Mouse (Mus musculus): Measurements from ENCODE around the gene Bglap2. TPM values are rescaled to one million over a fixed set of nuclear protein-coding genes. Genes with fewer than 3 reads are reported as not detected.

Bglap2 gene
- polyA plus RNA-seq, 1 experiment from 2014 or later: not detected

Other genes with a start within 250 kb of the Bglap2 start
- gene Mef2d, start 236.3 kb downstream of the Bglap2 start, polyA plus RNA-seq (2015; fragmentation: Nextera tagmentation; extraction: Ambion mirVana): 5.2 and 7.9 TPM in 2 replicates
- 4.8 and 6.3 TPM in 2 replicates for gene Rhbg, start 124.0 kb downstream of the Bglap2 start, polyA plus RNA-seq (2015; fragmentation: Nextera tagmentation; extraction: Ambion mirVana)
- gene Gm38392, start 91.5 kb downstream of the Bglap2 start, polyA plus RNA-seq (2015; fragmentation: Nextera tagmentation; extraction: Ambion mirVana): 0.35 TPM in 1 of 2 replicates, not detected in the other
- 4.1 and 4.7 TPM in 2 replicates for gene Tsacc, start 81.7 kb downstream of the Bglap2 start, polyA plus RNA-seq (2015; fragmentation: Nextera tagmentation; extraction: Ambion mirVana)
- 213 and 227 TPM in 2 replicates for gene Cct3, start 81.6 kb downstream of the Bglap2 start, polyA plus RNA-seq (2015; fragmentation: Nextera tagmentation; extraction: Ambion mirVana)
- 97.1 and 97.9 TPM in 2 replicates for gene Glmp, start 53.7 kb downstream of the Bglap2 start, polyA plus RNA-seq (2015; fragmentation: Nextera tagmentation; extraction: Ambion mirVana)
- 1.0 and 1.4 TPM in 2 replicates for gene Tmem79, start 42.6 kb downstream of the Bglap2 start, polyA plus RNA-seq (2015; fragmentation: Nextera tagmentation; extraction: Ambion mirVana)
- gene Smg5, start 42.4 kb downstream of the Bglap2 start, polyA plus RNA-seq (2015; fragmentation: Nextera tagmentation; extraction: Ambion mirVana): 27.7 and 30.8 TPM in 2 replicates
- gene Paqr6, start 14.1 kb downstream of the Bglap2 start, polyA plus RNA-seq (2015; fragmentation: Nextera tagmentation; extraction: Ambion mirVana): 5.9 and 7.0 TPM in 2 replicates
- gene Bglap3, start 6.0 kb downstream of the Bglap2 start, polyA plus RNA-seq (2015; fragmentation: Nextera tagmentation; extraction: Ambion mirVana): 0.15 and 0.69 TPM in 2 replicates
- not detected in 2 replicates for gene Bglap, start 5.8 kb upstream of the Bglap2 start, polyA plus RNA-seq (2015; fragmentation: Nextera tagmentation; extraction: Ambion mirVana)
- gene Pmf1, start 31.6 kb upstream of the Bglap2 start, polyA plus RNA-seq (2015; fragmentation: Nextera tagmentation; extraction: Ambion mirVana): 69.7 and 76.8 TPM in 2 replicates
- gene Slc25a44, start 46.4 kb upstream of the Bglap2 start, polyA plus RNA-seq (2015; fragmentation: Nextera tagmentation; extraction: Ambion mirVana): 10.0 and 11.8 TPM in 2 replicates
- gene Sema4a, start 82.5 kb upstream of the Bglap2 start, polyA plus RNA-seq (2015; fragmentation: Nextera tagmentation; extraction: Ambion mirVana): 27.0 and 29.1 TPM in 2 replicates
- 123 and 131 TPM in 2 replicates for gene Lmna, start 131.3 kb upstream of the Bglap2 start, polyA plus RNA-seq (2015; fragmentation: Nextera tagmentation; extraction: Ambion mirVana)
- 0.44 and 0.53 TPM in 2 replicates for gene Mex3a, start 153.7 kb upstream of the Bglap2 start, polyA plus RNA-seq (2015; fragmentation: Nextera tagmentation; extraction: Ambion mirVana)
- 0.32 and 1.1 TPM in 2 replicates for gene Rab25, start 169.6 kb upstream of the Bglap2 start, polyA plus RNA-seq (2015; fragmentation: Nextera tagmentation; extraction: Ambion mirVana)
- 98.6 and 107 TPM in 2 replicates for gene Lamtor2, start 174.4 kb upstream of the Bglap2 start, polyA plus RNA-seq (2015; fragmentation: Nextera tagmentation; extraction: Ambion mirVana)
- 14.8 and 16.4 TPM in 2 replicates for gene Ubqln4, start 175.1 kb upstream of the Bglap2 start, polyA plus RNA-seq (2015; fragmentation: Nextera tagmentation; extraction: Ambion mirVana)
- 171 and 190 TPM in 2 replicates for gene Ssr2, start 197.2 kb upstream of the Bglap2 start, polyA plus RNA-seq (2015; fragmentation: Nextera tagmentation; extraction: Ambion mirVana)
- gene Arhgef2, start 227.3 kb upstream of the Bglap2 start, polyA plus RNA-seq (2015; fragmentation: Nextera tagmentation; extraction: Ambion mirVana): 16.4 and 20.0 TPM in 2 replicates